Mouse (Mus musculus) lung, postnatal 10 days (tissue): ENCODE data around the gene Slx4ip.

Experiments used
- DNase-seq: peaks from one replicate; pipeline ENCODE4 v3.0.0; 2021

Gene Slx4ip

GRCm38 (mm10) chr2:137067479-137068110 is 176.6 kb downstream of the Slx4ip start:
- DNase-seq, result no peak

- no peak for DNase-seq
These were observed 182.7 kb downstream of the Slx4ip start for GRCm38 (mm10) chr2:137073473-137074312.

- DNase-seq, result no peak
These were observed 183.2 kb downstream of the Slx4ip start for GRCm38 (mm10) chr2:137074313-137074620.

- no peak for DNase-seq
These were observed 187.8 kb downstream of the Slx4ip start for GRCm38 (mm10) chr2:137078771-137079170.

- no peak for DNase-seq
These were observed 188.8 kb downstream of the Slx4ip start for GRCm38 (mm10) chr2:137079721-137080320.

GRCm38 (mm10) chr2:137080468-137080867 is 189.4 kb downstream of the Slx4ip start:
- no peak for DNase-seq

- no peak for DNase-seq
These were observed 190.0 kb downstream of the Slx4ip start for GRCm38 (mm10) chr2:137081001-137081400.

- DNase-seq, result peak; percentile 79
These were observed 192.0 kb downstream of the Slx4ip start for GRCm38 (mm10) chr2:137082896-137083620.

GRCm38 (mm10) chr2:137085257-137085656 is 194.2 kb downstream of the Slx4ip start:
- DNase-seq, result no peak

- no peak for DNase-seq
These were observed 195.8 kb downstream of the Slx4ip start for GRCm38 (mm10) chr2:137086621-137087395.

GRCm38 (mm10) chr2:137087705-137088104 is 196.7 kb downstream of the Slx4ip start:
- DNase-seq, result no peak

- no peak for DNase-seq
These were observed 200.9 kb downstream of the Slx4ip start for GRCm38 (mm10) chr2:137091766-137092522.

GRCm38 (mm10) chr2:137092523-137093297 is 201.7 kb downstream of the Slx4ip start:
- DNase-seq, result no peak

GRCm38 (mm10) chr2:137093298-137093630 is 202.2 kb downstream of the Slx4ip start:
- DNase-seq, result no peak

GRCm38 (mm10) chr2:137094301-137094700 is 203.3 kb downstream of the Slx4ip start:
- DNase-seq, result no peak

- DNase-seq, result no peak
These were observed 206.0 kb downstream of the Slx4ip start for GRCm38 (mm10) chr2:137096981-137097460.

GRCm38 (mm10) chr2:137098269-137099035 is 207.4 kb downstream of the Slx4ip start:
- DNase-seq, result no peak

GRCm38 (mm10) chr2:137099211-137099734 is 208.3 kb downstream of the Slx4ip start:
- DNase-seq, result no peak

GRCm38 (mm10) chr2:137101074-137101473 is 210.1 kb downstream of the Slx4ip start:
- peak; percentile 36 for DNase-seq

- no peak for DNase-seq
These were observed 216.2 kb downstream of the Slx4ip start for GRCm38 (mm10) chr2:137107203-137107602.
